In the genomic region with DNA sequence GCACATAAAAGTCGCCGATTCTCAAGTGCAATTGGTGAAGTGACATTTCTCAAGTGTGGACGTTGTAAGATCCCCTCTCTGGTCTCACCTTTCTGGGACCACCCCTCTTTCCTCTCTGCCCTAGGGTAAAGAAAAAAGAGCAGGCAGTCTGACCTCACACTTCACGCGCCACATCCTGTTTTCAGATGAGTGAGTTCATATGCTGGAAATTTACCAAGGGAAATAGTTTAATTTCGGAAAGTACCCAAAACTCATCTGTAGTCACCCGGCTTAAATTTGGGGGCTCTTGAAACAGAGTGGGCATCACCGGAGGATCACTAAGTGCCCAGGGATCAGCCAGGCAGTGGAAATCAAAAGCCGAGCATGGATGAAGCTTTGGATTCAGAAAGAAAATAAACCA, we compare ENCODE assay signal across 11 mouse cellular contexts. TPM values are rescaled to one million over a fixed set of nuclear protein-coding genes. Genes with fewer than 3 reads are reported as not detected.
DNase-seq lines count a peak whose midpoint lies in the region; ATAC-seq and TF ChIP-seq lines count a peak whose summit lies in the region.
"Had no signal": no experiment of that assay in that cellular context is flagged by ENCODE, and none has a peak within 500 bp of the region (broad histone marks: within the 10 kb centered on the region; RNA-seq: fewer than 3 reads in every experiment).

No protein-coding gene starts in this region.

- DNase-seq in kidney, adult 9 months = peak; percentile 40
- DNase-seq in kidney, postnatal 4 days = no peak
- peak; percentile 60 to 79 for DNase-seq in thymus, adult 18-20 months
- DNase-seq in urinary bladder, adult 2 months (ENCODE audit: low spot score) = no peak
- DNase-seq in yolk sac, embryonic 10.5 days (ENCODE audit: low spot score) = no peak
- no peak for DNase-seq in midbrain, postnatal 0 days (ENCODE audit: low spot score)

- H3K4me3 ChIP-seq in midbrain, postnatal 0 days (ENCODE audit: low read depth, low read length) = no peak overlapping the region
- H3K4me3 ChIP-seq: forebrain, embryonic 15.5 days; heart, embryonic 15.5 days; liver, embryonic 12.5 days had no signal

- no peak overlapping the region for H3K4me2 ChIP-seq in midbrain, postnatal 0 days (ENCODE audit: low read depth, low read length, poor library complexity, severe bottlenecking)
- H3K4me2 ChIP-seq: forebrain, embryonic 15.5 days; heart, embryonic 15.5 days; liver, embryonic 12.5 days had no signal

- no peak for TF ChIP-seq CTCF in midbrain, postnatal 0 days (IDR thresholded peaks at IDR 0.05)

- H3K9ac ChIP-seq in midbrain, postnatal 0 days (replicated peaks; ENCODE audit: low read length, poor library complexity, severe bottlenecking) = no peak overlapping the region
- H3K9ac ChIP-seq: forebrain, embryonic 15.5 days; heart, embryonic 15.5 days; liver, embryonic 12.5 days had no signal

- H3K36me3 ChIP-seq in midbrain, postnatal 0 days (ENCODE audit: insufficient read depth, low read length) = no peaks in the 10 kb centered on the region
- H3K36me3 ChIP-seq: forebrain, embryonic 15.5 days; heart, embryonic 15.5 days; liver, embryonic 12.5 days had no signal

- no peaks in the 10 kb centered on the region for H3K27me3 ChIP-seq in midbrain, postnatal 0 days (ENCODE audit: insufficient read depth, low read length)
- H3K27me3 ChIP-seq: forebrain, embryonic 15.5 days had no signal

- 93% methylated on average over 9 of the region's 9 CpGs for WGBS in midbrain, postnatal 0 days

- no peak overlapping the region for H3K27ac ChIP-seq in midbrain, postnatal 0 days (ENCODE audit: low read depth, low read length)
- H3K27ac ChIP-seq: forebrain, embryonic 15.5 days; heart, embryonic 15.5 days; liver, embryonic 12.5 days had no signal

- peak; percentile 59 for ATAC-seq in CD4-positive, CD25-positive, alpha-beta regulatory T cell, adult 4 months
- ATAC-seq in inflammation-experienced regulatory T-cells, adult 6 months = peak; percentile 62
- no peak for ATAC-seq in midbrain, postnatal 0 days (ENCODE audit: low FRiP score)
- ATAC-seq: forebrain, embryonic 15.5 days; liver, embryonic 12.5 days had no signal

- H3K9me3 ChIP-seq in midbrain, postnatal 0 days (ENCODE audit: low read length) = no peaks in the 10 kb centered on the region
- H3K9me3 ChIP-seq: forebrain, embryonic 15.5 days; heart, embryonic 15.5 days; liver, embryonic 12.5 days had no signal

- no peaks in the 10 kb centered on the region for H3K4me1 ChIP-seq in midbrain, postnatal 0 days (ENCODE audit: insufficient read depth, low read length)

RNA-seq across cellular contexts. Expression of a gene that starts 1.3 kb away (rescaled TPM):
- 100 to 1,000 TPM; 300 to 441 TPM for polyA plus RNA-seq in CD4-positive, CD25-positive, alpha-beta regulatory T cell, adult 4 months (2017; shearing (Covaris generic))
- polyA plus RNA-seq in inflammation-experienced regulatory T-cells, adult 6 months (2017; shearing (Covaris generic)) = 100 to 1,000 TPM; 240 to 310 (median 304) TPM
- polyA plus RNA-seq in urinary bladder, adult 2 months (2012; rRNA removed) = 5.9 and 6.6 TPM in 2 replicates
- 1.4 and 2.2 TPM in 2 replicates for total RNA-seq in midbrain, postnatal 0 days (2014; rRNA removed)
- polyA plus RNA-seq in midbrain, postnatal 0 days (2015; fragmentation: Nextera tagmentation; extraction: Ambion mirVana) = 2.8 and 3.0 TPM in 2 replicates

RNA-seq across cellular contexts. Expression of a gene that starts 49.1 kb away (rescaled TPM):
- polyA plus RNA-seq in CD4-positive, CD25-positive, alpha-beta regulatory T cell, adult 4 months (2017; shearing (Covaris generic)) = 1 to 10 TPM; 1.9 TPM
- polyA plus RNA-seq in inflammation-experienced regulatory T-cells, adult 6 months (2017; shearing (Covaris generic)) = 1 to 10 TPM; 1.1 to 3.9 (median 1.2) TPM
- 4.5 and 4.7 TPM in 2 replicates for polyA plus RNA-seq in urinary bladder, adult 2 months (2012; rRNA removed)
- total RNA-seq in midbrain, postnatal 0 days (2014; rRNA removed) = 2.1 and 2.5 TPM in 2 replicates
- 1.3 and 1.8 TPM in 2 replicates for polyA plus RNA-seq in midbrain, postnatal 0 days (2015; fragmentation: Nextera tagmentation; extraction: Ambion mirVana)

Comparison
In these comparisons a context has a peak if more than half of its experiments do, and no peak if none do; other contexts are left out.
1. DNase-seq: peak in kidney, adult 9 months (single experiment) and thymus, adult 18-20 months (2 of 2); none in kidney, postnatal 4 days (0 of 2), urinary bladder, adult 2 months (single experiment), yolk sac, embryonic 10.5 days (single experiment) and midbrain, postnatal 0 days (single experiment).
2. RNA of a gene that starts 1.3 kb away (polyA plus RNA-seq): 300 to 441 TPM in CD4-positive, CD25-positive, alpha-beta regulatory T cell, adult 4 months and 240 to 310 TPM in inflammation-experienced regulatory T-cells, adult 6 months; 5.9 to 6.6 TPM in urinary bladder, adult 2 months and 2.8 to 3.0 TPM in midbrain, postnatal 0 days; every median in the first group is over 10 times any median in the second.